Mouse (Mus musculus) hindbrain, embryonic 11.5 days (tissue): ENCODE measurements at regions not wholly inside any gene's neighbourhood (a gene's known extent, or its start where the extent isn't known, plus 50 kb on each side); places are given as distances from the start of the nearest gene placed in this dataset.

Experiments used
- ATAC-seq: fragments of 200-750 bp; cut with Nextera tagmentation; 2 replicates; pipeline ENCODE4 v1.8.0; 2017; ENCODE audit warnings: mild to moderate bottlenecking, moderate TSS enrichment, moderate library complexity; ENCODE audit not compliant: low FRiP score
- DNase-seq: peaks from one replicate; pipeline ENCODE4 v3.0.0-alpha.2; 2015; ENCODE audit warnings: low spot score
- H3K27ac ChIP-seq: fragments of 300-500 bp; sonication (generic); 2 replicates; pipeline ENCODE4 v1.5.1; 2014; ENCODE audit warnings: mild to moderate bottlenecking, low read depth, low read length
- H3K27me3 ChIP-seq: fragments of 300-500 bp; sonication (generic); 2 replicates; pipeline ENCODE4 v1.6.1; 2014; ENCODE audit warnings: mild to moderate bottlenecking, low read length, moderate library complexity, mixed read lengths; ENCODE audit not compliant: control insufficient read depth, insufficient read depth
- H3K36me3 ChIP-seq: fragments of 300-500 bp; sonication (generic); 2 replicates; pipeline ENCODE4 v1.6.1; 2014; ENCODE audit warnings: mild to moderate bottlenecking, low read length, moderate library complexity, mixed read lengths; ENCODE audit not compliant: control insufficient read depth, insufficient read depth
- H3K4me1 ChIP-seq: fragments of 300-500 bp; sonication (generic); replicated peaks from 2 replicates; pipeline ENCODE4 v1.6.1; 2014; ENCODE audit warnings: low read length, mixed read lengths; ENCODE audit not compliant: control insufficient read depth, insufficient read depth
- H3K4me2 ChIP-seq: fragments of 300-500 bp; sonication (generic); replicated peaks from 2 replicates; pipeline ENCODE4 v1.6.1; 2014; ENCODE audit warnings: mild to moderate bottlenecking, low read depth, low read length
- H3K4me3 ChIP-seq: fragments of 300-500 bp; sonication (generic); 2 replicates; pipeline ENCODE4 v1.5.1; 2014; ENCODE audit warnings: low read depth, low read length
- H3K9ac ChIP-seq: fragments of 300-500 bp; sonication (generic); 2 replicates; pipeline ENCODE4 v1.6.1; 2014; ENCODE audit warnings: low read depth, low read length
- H3K9me3 ChIP-seq: fragments of 300-500 bp; sonication (generic); 2 replicates; pipeline ENCODE4 v1.6.1; 2016; ENCODE audit warnings: low read length; ENCODE audit not compliant: control insufficient read depth
- WGBS: fragments of 180-500 bp; shearing (Covaris S2); extraction: QIAGEN DNeasy Blood & Tissue Kit; methylation state at CpG from one replicate; pipeline ENCODE4 v1.1.7; 2014; 5-methylcytosine and 5-hydroxymethylcytosine counted together

GRCm38 (mm10) chr8:35877581-35877980, 112.0 kb downstream of the Gm19410 start:
- no peak for ATAC-seq

GRCm38 (mm10) chr8:35881810-35882209, 116.2 kb downstream of the Gm19410 start:
- Histone ChIP-seq H3K9me3 (no peaks in the 10 kb centered on the region), H3K27ac (no peak overlapping the region), H3K4me3 (no peak overlapping the region), H3K4me2 (no peak overlapping the region), H3K27me3 (no peaks in the 10 kb centered on the region), H3K36me3 (no peaks in the 10 kb centered on the region), H3K4me1 (no peaks in the 10 kb centered on the region), H3K9ac (no peak overlapping the region)
- no peak for DNase-seq
- 71% methylated on average over 5 of the region's 5 CpGs for WGBS
- ATAC-seq, result no peak

More at GRCm38 (mm10) chr8:35877581-35877980, 112.0 kb downstream of the Gm19410 start:
- Histone ChIP-seq H3K4me3 (no peak overlapping the region), H3K36me3 (no peaks in the 10 kb centered on the region), H3K9ac (no peak overlapping the region), H3K27ac (no peak overlapping the region), H3K9me3 (no peaks in the 10 kb centered on the region), H3K4me2 (no peak overlapping the region), H3K4me1 (no peaks in the 10 kb centered on the region), H3K27me3 (no peaks in the 10 kb centered on the region)
- DNase-seq, result no peak
- 95% methylated on average over 2 of the region's 2 CpGs for WGBS

GRCm38 (mm10) chr8:35882638-35883455, 117.3 kb downstream of the Gm19410 start:
- Histone ChIP-seq H3K36me3 (no peaks in the 10 kb centered on the region), H3K9me3 (no peaks in the 10 kb centered on the region), H3K9ac (no peak overlapping the region), H3K4me2 (no peak overlapping the region), H3K27me3 (no peaks in the 10 kb centered on the region), H3K4me1 (no peaks in the 10 kb centered on the region), H3K4me3 (no peak overlapping the region), H3K27ac (no peak overlapping the region)
- DNase-seq, result peak; percentile 53
- WGBS, result 25% methylated on average over 12 of the region's 12 CpGs
- ATAC-seq, result peak; percentile 74

GRCm38 (mm10) chr8:35883456-35883780, 117.8 kb downstream of the Gm19410 start:
- 45% methylated on average over 1 of the region's 1 CpGs for WGBS
- Histone ChIP-seq H3K4me2 (no peak overlapping the region), H3K9me3 (no peaks in the 10 kb centered on the region), H3K9ac (no peak overlapping the region), H3K4me3 (no peak overlapping the region), H3K4me1 (no peaks in the 10 kb centered on the region), H3K27ac (no peak overlapping the region), H3K27me3 (no peaks in the 10 kb centered on the region), H3K36me3 (no peaks in the 10 kb centered on the region)
- ATAC-seq, result peak; percentile 61; the same call in 1 of the 2 replicates
- no peak for DNase-seq

GRCm38 (mm10) chr8:35884545-35884944, 119.0 kb downstream of the Gm19410 start:
- 67% methylated on average over 6 of the region's 6 CpGs for WGBS
- Histone ChIP-seq H3K27ac (no peak overlapping the region), H3K9ac (no peak overlapping the region), H3K4me2 (no peak overlapping the region), H3K9me3 (no peaks in the 10 kb centered on the region), H3K4me1 (no peaks in the 10 kb centered on the region), H3K4me3 (no peak overlapping the region), H3K36me3 (no peaks in the 10 kb centered on the region), H3K27me3 (no peaks in the 10 kb centered on the region)
- ATAC-seq, result no peak
- DNase-seq, result no peak

GRCm38 (mm10) chr8:35890083-35890482, 124.5 kb downstream of the Gm19410 start:
- Histone ChIP-seq H3K27me3 (no peaks in the 10 kb centered on the region), H3K9me3 (no peaks in the 10 kb centered on the region), H3K27ac (no peak overlapping the region), H3K4me1 (no peaks in the 10 kb centered on the region), H3K4me3 (no peak overlapping the region), H3K36me3 (no peaks in the 10 kb centered on the region), H3K4me2 (no peak overlapping the region), H3K9ac (no peak overlapping the region)
- DNase-seq (no peak), ATAC-seq (no peak)
- 83% methylated on average over 4 of the region's 4 CpGs for WGBS

- H3K4me2 ChIP-seq, result no peak overlapping the region
- DNase-seq (no peak), ATAC-seq (no peak)
- H3K9ac ChIP-seq, result no peak overlapping the region
- H3K9me3 ChIP-seq, result no peaks in the 10 kb centered on the region
- no peaks in the 10 kb centered on the region for H3K36me3 ChIP-seq
- H3K4me3 ChIP-seq, result no peak overlapping the region
- H3K27me3 ChIP-seq, result no peaks in the 10 kb centered on the region
- no peaks in the 10 kb centered on the region for H3K4me1 ChIP-seq
- 77% methylated on average over 6 of the region's 6 CpGs for WGBS
- H3K27ac ChIP-seq, result no peak overlapping the region
Observed at GRCm38 (mm10) chr8:35891769-35892168, 126.2 kb downstream of the Gm19410 start.

- WGBS, result 90% methylated on average over 3 of the region's 3 CpGs
- no peaks in the 10 kb centered on the region for H3K36me3 ChIP-seq
Observed at GRCm38 (mm10) chr8:35898493-35898892, 132.9 kb downstream of the Gm19410 start.

GRCm38 (mm10) chr8:35901490-35901889, 135.9 kb downstream of the Gm19410 start:
- Histone ChIP-seq H3K9ac (no peak overlapping the region), H3K36me3 (no peaks in the 10 kb centered on the region), H3K4me2 (no peak overlapping the region), H3K27me3 (no peaks in the 10 kb centered on the region), H3K9me3 (no peaks in the 10 kb centered on the region), H3K4me1 (no peaks in the 10 kb centered on the region), H3K27ac (no peak overlapping the region), H3K4me3 (no peak overlapping the region)
- ATAC-seq (no peak), DNase-seq (no peak)
- 92% methylated on average over 7 of the region's 7 CpGs for WGBS

More at GRCm38 (mm10) chr8:35898493-35898892, 132.9 kb downstream of the Gm19410 start:
- no peak overlapping the region for H3K4me3 ChIP-seq
- ATAC-seq, result no peak
- no peak for DNase-seq
- H3K4me1 ChIP-seq, result no peaks in the 10 kb centered on the region
- H3K4me2 ChIP-seq, result no peak overlapping the region
- H3K27me3 ChIP-seq, result no peaks in the 10 kb centered on the region
- no peak overlapping the region for H3K9ac ChIP-seq
- no peaks in the 10 kb centered on the region for H3K9me3 ChIP-seq
- no peak overlapping the region for H3K27ac ChIP-seq
